Mouse (Mus musculus) liver, embryonic 13.5 days (tissue): ENCODE data around the gene Osbpl5. TPM values are rescaled to one million over a fixed set of nuclear protein-coding genes. Genes with fewer than 3 reads are reported as not detected.

Source experiments
- ATAC-seq: fragments of 200-750 bp; cut with Nextera tagmentation; 2 replicates; pipeline ENCODE4 v1.8.0; 2017; ENCODE audit warnings: low read depth, mild to moderate bottlenecking, moderate number of reproducible peaks, moderate library complexity
- DNase-seq: peaks from one replicate; pipeline ENCODE4 v3.0.0; 2022
- H3K27ac ChIP-seq: fragments of 300-500 bp; sonication (generic); 2 replicates; pipeline ENCODE4 v1.5.1; 2015; ENCODE audit warnings: moderate library complexity, mild to moderate bottlenecking, inconsistent platforms
- H3K27me3 ChIP-seq: fragments of 300-500 bp; sonication (generic); 2 replicates; pipeline ENCODE4 v1.6.1; 2015; ENCODE audit warnings: mild to moderate bottlenecking, inconsistent platforms
- H3K36me3 ChIP-seq: fragments of 300-500 bp; sonication (generic); 2 replicates; pipeline ENCODE4 v1.6.1; 2015; ENCODE audit warnings: mild to moderate bottlenecking, inconsistent platforms
- H3K4me1 ChIP-seq: fragments of 300-500 bp; sonication (generic); replicated peaks from 2 replicates; pipeline ENCODE4 v1.6.1; 2015; ENCODE audit warnings: inconsistent platforms
- H3K4me2 ChIP-seq: fragments of 300-500 bp; sonication (generic); 2 replicates; pipeline ENCODE4 v1.6.1; 2015; ENCODE audit warnings: inconsistent platforms, mild to moderate bottlenecking, moderate library complexity
- H3K4me3 ChIP-seq: fragments of 300-500 bp; sonication (generic); replicated peaks from 2 replicates; pipeline ENCODE4 v1.5.1; 2015; ENCODE audit warnings: mild to moderate bottlenecking, inconsistent platforms
- H3K9ac ChIP-seq: fragments of 300-500 bp; sonication (generic); 2 replicates; pipeline ENCODE4 v1.6.1; 2015; ENCODE audit warnings: mild to moderate bottlenecking, inconsistent platforms
- H3K9me3 ChIP-seq: fragments of 300-500 bp; sonication (generic); replicated peaks from 2 replicates; pipeline ENCODE4 v1.6.1; 2016; ENCODE audit warnings: inconsistent platforms
- WGBS: fragments of 180-500 bp; shearing (Covaris S2); methylation state at CpG from one replicate; pipeline ENCODE4 v1.1.7; 2015; ENCODE audit not compliant: insufficient replicate concordance; 5-methylcytosine and 5-hydroxymethylcytosine counted together
- polyA plus RNA-seq: library from polyadenylated mRNA; unstranded; fragments of >200 nt; fragmentation: Nextera tagmentation; extraction: Ambion mirVana; gene quantifications from 2 replicates; pipeline ENCODE4 v1.2.1, GENCODE M21; 2015

Gene Osbpl5
- polyA plus RNA-seq, 1 experiment from 2014 or later, result 2.4 TPM

GRCm38 (mm10) chr7:143729886-143730285 is 26.9 kb downstream of the Osbpl5 start:
- no peaks in the 10 kb centered on the region for H3K36me3 ChIP-seq
- no peaks in the 10 kb centered on the region; the same call in 1 of the 2 replicates for H3K4me1 ChIP-seq
- no peak overlapping the region for H3K27ac ChIP-seq
- no peaks in the 10 kb centered on the region for H3K9me3 ChIP-seq
- ATAC-seq (no peak), DNase-seq (no peak)
- no peak overlapping the region for H3K4me3 ChIP-seq
- 63% methylated on average over 10 of the region's 10 CpGs for WGBS
- H3K4me2 ChIP-seq, result no peak overlapping the region
- H3K27me3 ChIP-seq, result no peaks in the 10 kb centered on the region
- H3K9ac ChIP-seq, result no peak overlapping the region

- no peaks in the 10 kb centered on the region for H3K9me3 ChIP-seq
- no peaks in the 10 kb centered on the region for H3K27me3 ChIP-seq
- DNase-seq (no peak), ATAC-seq (no peak)
- H3K4me2 ChIP-seq, result no peak overlapping the region
- H3K9ac ChIP-seq, result no peak overlapping the region
- H3K4me1 ChIP-seq, result no peaks in the 10 kb centered on the region; the same call in 1 of the 2 replicates
- H3K36me3 ChIP-seq, result no peaks in the 10 kb centered on the region
- H3K27ac ChIP-seq, result no peak overlapping the region
- WGBS, result 70% methylated on average over 4 of the region's 4 CpGs
- no peak overlapping the region for H3K4me3 ChIP-seq
Measured at GRCm38 (mm10) chr7:143726396-143726795, 30.4 kb downstream of the Osbpl5 start.

- H3K4me2 ChIP-seq, result no peak overlapping the region
- H3K4me3 ChIP-seq, result no peak overlapping the region
Measured at GRCm38 (mm10) chr7:143723841-143724240, 32.9 kb downstream of the Osbpl5 start.

GRCm38 (mm10) chr7:143722646-143723045 is 34.1 kb downstream of the Osbpl5 start:
- Histone ChIP-seq H3K36me3 (no peaks in the 10 kb centered on the region), H3K9me3 (no peaks in the 10 kb centered on the region), H3K4me2 (no peak overlapping the region), H3K4me1 (no peaks in the 10 kb centered on the region), H3K27ac (no peak overlapping the region), H3K9ac (no peak overlapping the region), H3K27me3 (no peaks in the 10 kb centered on the region), H3K4me3 (no peak overlapping the region)
- 69% methylated on average over 5 of the region's 5 CpGs for WGBS
- ATAC-seq (no peak), DNase-seq (no peak)

More at GRCm38 (mm10) chr7:143723841-143724240, 32.9 kb downstream of the Osbpl5 start:
- Histone ChIP-seq H3K27ac (no peak overlapping the region), H3K4me1 (no peaks in the 10 kb centered on the region; the same call in 1 of the 2 replicates), H3K36me3 (no peaks in the 10 kb centered on the region), H3K27me3 (no peaks in the 10 kb centered on the region), H3K9ac (no peak overlapping the region), H3K9me3 (no peaks in the 10 kb centered on the region)
- ATAC-seq (no peak), DNase-seq (no peak)
- WGBS, result 58% methylated on average over 4 of the region's 4 CpGs

- no peaks in the 10 kb centered on the region for H3K36me3 ChIP-seq
- DNase-seq, result no peak
- 32% methylated on average over 1 of the region's 1 CpGs for WGBS
- H3K27me3 ChIP-seq, result no peaks in the 10 kb centered on the region
- no peak overlapping the region for H3K9ac ChIP-seq
- H3K9me3 ChIP-seq, result no peaks in the 10 kb centered on the region
- ATAC-seq, result no peak
- H3K4me1 ChIP-seq, result no peaks in the 10 kb centered on the region
- H3K4me3 ChIP-seq, result no peak overlapping the region
- H3K27ac ChIP-seq, result no peak overlapping the region
- no peak overlapping the region for H3K4me2 ChIP-seq
Measured at GRCm38 (mm10) chr7:143717811-143718210, 39.0 kb downstream of the Osbpl5 start.

GRCm38 (mm10) chr7:143713421-143713820 is 43.4 kb downstream of the Osbpl5 start:
- Histone ChIP-seq H3K9ac (no peak overlapping the region), H3K27ac (no peak overlapping the region), H3K4me2 (no peak overlapping the region), H3K36me3 (no peaks in the 10 kb centered on the region), H3K9me3 (no peaks in the 10 kb centered on the region), H3K27me3 (no peaks in the 10 kb centered on the region), H3K4me3 (no peak overlapping the region), H3K4me1 (no peaks in the 10 kb centered on the region)
- DNase-seq (no peak), ATAC-seq (no peak)
- WGBS, result 24% methylated on average over 4 of the region's 4 CpGs

GRCm38 (mm10) chr7:143712771-143713348 is 43.9 kb downstream of the Osbpl5 start:
- no peaks in the 10 kb centered on the region for H3K36me3 ChIP-seq
- no peak overlapping the region for H3K4me2 ChIP-seq
- ATAC-seq (no peak), DNase-seq (no peak)
- WGBS, result 33% methylated on average over 8 of the region's 8 CpGs
- no peaks in the 10 kb centered on the region for H3K4me1 ChIP-seq
- no peaks in the 10 kb centered on the region for H3K27me3 ChIP-seq
- no peak overlapping the region for H3K27ac ChIP-seq
- no peak overlapping the region for H3K9ac ChIP-seq
- no peak overlapping the region for H3K4me3 ChIP-seq
- H3K9me3 ChIP-seq, result no peaks in the 10 kb centered on the region

GRCm38 (mm10) chr7:143712023-143712422 is 44.8 kb downstream of the Osbpl5 start:
- no peak overlapping the region for H3K27ac ChIP-seq
- no peak overlapping the region for H3K9ac ChIP-seq
- H3K4me3 ChIP-seq, result no peak overlapping the region
- no peak overlapping the region for H3K4me2 ChIP-seq
- no peaks in the 10 kb centered on the region for H3K4me1 ChIP-seq
- no peaks in the 10 kb centered on the region for H3K27me3 ChIP-seq
- H3K36me3 ChIP-seq, result no peaks in the 10 kb centered on the region
- no peaks in the 10 kb centered on the region for H3K9me3 ChIP-seq
- DNase-seq (no peak), ATAC-seq (no peak)
- 65% methylated on average over 4 of the region's 4 CpGs for WGBS

GRCm38 (mm10) chr7:143711381-143711780 is 45.4 kb downstream of the Osbpl5 start:
- WGBS, result 56% methylated on average over 7 of the region's 7 CpGs
- Histone ChIP-seq H3K9ac (no peak overlapping the region), H3K27me3 (no peaks in the 10 kb centered on the region), H3K4me3 (no peak overlapping the region), H3K4me1 (no peaks in the 10 kb centered on the region), H3K36me3 (no peaks in the 10 kb centered on the region), H3K9me3 (no peaks in the 10 kb centered on the region), H3K4me2 (no peak overlapping the region), H3K27ac (no peak overlapping the region)
- ATAC-seq (no peak), DNase-seq (no peak)

GRCm38 (mm10) chr7:143709395-143709794 is 47.4 kb downstream of the Osbpl5 start:
- 74% methylated on average over 7 of the region's 7 CpGs for WGBS
- Histone ChIP-seq H3K27me3 (no peaks in the 10 kb centered on the region), H3K4me1 (no peaks in the 10 kb centered on the region), H3K9me3 (no peaks in the 10 kb centered on the region), H3K4me3 (no peak overlapping the region), H3K36me3 (no peaks in the 10 kb centered on the region), H3K27ac (no peak overlapping the region), H3K9ac (no peak overlapping the region), H3K4me2 (no peak overlapping the region)
- DNase-seq, result no peak
- no peak for ATAC-seq

- Histone ChIP-seq H3K9me3 (no peaks in the 10 kb centered on the region), H3K27me3 (no peaks in the 10 kb centered on the region), H3K4me2 (no peak overlapping the region), H3K27ac (no peak overlapping the region), H3K36me3 (no peaks in the 10 kb centered on the region), H3K4me1 (no peaks in the 10 kb centered on the region), H3K4me3 (no peak overlapping the region), H3K9ac (no peak overlapping the region)
- 32% methylated on average over 7 of the region's 7 CpGs for WGBS
- ATAC-seq, result peak; percentile 46; the same call in 1 of the 2 replicates
- DNase-seq, result peak; percentile 59
Measured at GRCm38 (mm10) chr7:143706697-143707438, 49.9 kb downstream of the Osbpl5 start.

- Histone ChIP-seq H3K4me3 (no peak overlapping the region), H3K36me3 (no peaks in the 10 kb centered on the region), H3K4me1 (no peaks in the 10 kb centered on the region), H3K27ac (no peak overlapping the region), H3K4me2 (no peak overlapping the region), H3K9ac (no peak overlapping the region), H3K27me3 (no peaks in the 10 kb centered on the region), H3K9me3 (no peaks in the 10 kb centered on the region)
- no peak for ATAC-seq
- WGBS, result 32% methylated on average over 2 of the region's 2 CpGs
- no peak for DNase-seq
Measured at GRCm38 (mm10) chr7:143696140-143696539, 60.6 kb downstream of the Osbpl5 start.
